Mouse (Mus musculus) CH12.LX (cell line): ENCODE measurements at regions not wholly inside any gene's neighbourhood (a gene's known extent, or its start where the extent isn't known, plus 50 kb on each side); places are given as distances from the start of the nearest gene placed in this dataset.

Experiments
- DNase-seq: peaks from one replicate; pipeline ENCODE4 v3.0.0-alpha.2; 2013; ENCODE audit errors: extremely low read depth
- H3K27ac ChIP-seq: 2 replicates; pipeline ENCODE4 v1.5.1; 2012; ENCODE audit warnings: low read depth, mild to moderate bottlenecking, control low read depth, moderate library complexity; ENCODE audit not compliant: insufficient read depth
- H3K27me3 ChIP-seq: replicated peaks from 2 replicates; pipeline ENCODE3; 2012; ENCODE audit warnings: inconsistent platforms
- H3K36me3 ChIP-seq, 2 experiments: replicated peaks in 1 of 2; 2 replicates each; pipeline versions ENCODE3 to v1.6.1; 2012; ENCODE audit warnings: inconsistent platforms in 1 of 2, low read length in 1 of 2, mild to moderate bottlenecking in 1 of 2, mixed read lengths in 1 of 2, moderate library complexity in 1 of 2; ENCODE audit not compliant: control insufficient read depth in 1 of 2, insufficient read depth in 1 of 2
- H3K4me1 ChIP-seq, 2 experiments: 2 replicates each; pipeline ENCODE4 v1.6.1; 2012; ENCODE audit warnings: inconsistent platforms in 1 of 2, moderate library complexity in 1 of 2; ENCODE audit not compliant: insufficient read depth in 2 of 2, control insufficient read depth in 1 of 2
- H3K4me2 ChIP-seq: 2 replicates; pipeline ENCODE4 v1.6.1; 2012; ENCODE audit warnings: low read depth, mild to moderate bottlenecking, control low read depth; ENCODE audit not compliant: poor library complexity, insufficient read depth, severe bottlenecking
- H3K4me3 ChIP-seq, 3 experiments: fragments of 150-350 bp in 1 of 3; sonication (generic) in 1 of 3; replicated peaks in 1 of 3; 2 replicates each; pipeline versions ENCODE3 to v1.5.1; 2011 to 2012; ENCODE audit warnings: low read depth in 2 of 3, low read length in 2 of 3, mild to moderate bottlenecking in 2 of 3, moderate library complexity in 2 of 3, control low read depth in 1 of 3, improper control_type of control experiment in 1 of 3, inconsistent platforms in 1 of 3, mixed read lengths in 1 of 3; ENCODE audit not compliant: poor library complexity in 1 of 3
- H3K79me2 ChIP-seq: replicated peaks from 2 replicates; pipeline ENCODE4 v1.6.1; 2012; ENCODE audit warnings: mild to moderate bottlenecking, moderate library complexity; ENCODE audit not compliant: control insufficient read depth, poor library complexity, insufficient read depth, severe bottlenecking; ENCODE audit errors: extremely low read depth
- H3K9ac ChIP-seq: 2 replicates; pipeline ENCODE4 v1.6.1; 2012; ENCODE audit warnings: low read depth, mild to moderate bottlenecking, control low read depth, moderate library complexity; ENCODE audit not compliant: insufficient read depth
- H3K9me3 ChIP-seq: replicated peaks from 2 replicates; pipeline ENCODE3; 2012; ENCODE audit warnings: low read length, inconsistent platforms, mixed read lengths
- CTCF ChIP-seq, 2 experiments: IDR thresholded peaks in 1 of 2; conservative IDR thresholded peaks in 1 of 2; 2 replicates each; pipeline ENCODE4 v1.5.1; 2011 to 2012; ENCODE audit warnings: low read depth in 2 of 2, low read length in 2 of 2, improper control_type of control experiment in 1 of 2, inconsistent platforms in 1 of 2, mild to moderate bottlenecking in 1 of 2, moderate library complexity in 1 of 2
- E2F4 ChIP-seq: IDR thresholded peaks from 2 replicates; pipeline ENCODE4 v1.6.1; 2011; ENCODE audit warnings: low read depth, low read length, improper control_type of control experiment; ENCODE audit not compliant: insufficient replicate concordance
- ETS1 ChIP-seq: conservative IDR thresholded peaks from 2 replicates; pipeline ENCODE4 v1.6.1; 2012; ENCODE audit warnings: low read depth, mild to moderate bottlenecking, inconsistent platforms, low read length, improper control_type of control experiment, moderate library complexity
- GABPA ChIP-seq: IDR thresholded peaks from 2 replicates; pipeline ENCODE4 v1.6.1; 2012; ENCODE audit warnings: low read depth, low read length, improper control_type of control experiment, inconsistent platforms; ENCODE audit not compliant: insufficient replicate concordance
- IRF4 ChIP-seq: IDR thresholded peaks from 2 replicates; pipeline ENCODE4 v1.6.1; 2014; ENCODE audit warnings: low read depth, mild to moderate bottlenecking, inconsistent platforms, low read length, improper control_type of control experiment
- JUND ChIP-seq: conservative IDR thresholded peaks from 2 replicates; pipeline ENCODE4 v1.6.1; 2011; ENCODE audit warnings: low read depth, low read length, improper control_type of control experiment
- KAT2A ChIP-seq: IDR thresholded peaks from 2 replicates; pipeline ENCODE4 v1.6.1; 2012; ENCODE audit warnings: low read length, improper control_type of control experiment, inconsistent platforms; ENCODE audit not compliant: insufficient replicate concordance
- MAX ChIP-seq: IDR thresholded peaks from 2 replicates; pipeline ENCODE4 v1.6.1; 2011; ENCODE audit warnings: low read length, improper control_type of control experiment
- MEF2A ChIP-seq: IDR thresholded peaks from 2 replicates; pipeline ENCODE4 v1.6.1; 2014; ENCODE audit warnings: low read depth, mild to moderate bottlenecking, inconsistent platforms, low read length, improper control_type of control experiment, borderline replicate concordance
- NRF1 ChIP-seq: IDR thresholded peaks from 2 replicates; pipeline ENCODE4 v1.6.1; 2014; ENCODE audit warnings: low read depth, mild to moderate bottlenecking, inconsistent platforms, low read length, improper control_type of control experiment, moderate library complexity
- PAX5 ChIP-seq: IDR thresholded peaks from 2 replicates; pipeline ENCODE4 v1.6.1; 2012; ENCODE audit warnings: low read length, inconsistent platforms, mixed read lengths
- POLR2A ChIP-seq: IDR thresholded peaks from 2 replicates; pipeline ENCODE4 v1.6.1; 2011; ENCODE audit warnings: low read depth, mild to moderate bottlenecking, improper control_type of control experiment, low read length
- RAD21 ChIP-seq: IDR thresholded peaks from 2 replicates; pipeline ENCODE4 v1.6.1; 2011; ENCODE audit warnings: low read depth, mild to moderate bottlenecking, low read length, improper control_type of control experiment, moderate library complexity
- SMC3 ChIP-seq: IDR thresholded peaks from 2 replicates; pipeline ENCODE4 v1.6.1; 2011; ENCODE audit warnings: low read depth, low read length, improper control_type of control experiment
- UBTF ChIP-seq: IDR thresholded peaks from 2 replicates; pipeline ENCODE4 v1.6.1; 2012; ENCODE audit warnings: low read depth, mild to moderate bottlenecking, inconsistent platforms, low read length, improper control_type of control experiment, moderate library complexity
- USF1 ChIP-seq: IDR thresholded peaks from 2 replicates; pipeline ENCODE4 v1.6.1; 2014; ENCODE audit warnings: low read depth, mild to moderate bottlenecking, inconsistent platforms, low read length, improper control_type of control experiment
- USF2 ChIP-seq: conservative IDR thresholded peaks from 2 replicates; pipeline ENCODE4 v1.6.1; 2011; ENCODE audit warnings: low read depth, low read length, improper control_type of control experiment
- ZC3H11A ChIP-seq: IDR thresholded peaks from 2 replicates; pipeline ENCODE4 v1.6.1; 2012; ENCODE audit warnings: low read depth, mild to moderate bottlenecking, inconsistent platforms, low read length, improper control_type of control experiment
- dilution Hi-C: fragments of 300-500 bp; cut with MboI; formaldehyde crosslinking; loops from 2 replicates; pipeline ENCODE4 v1.14.3; 2020; ENCODE audit warnings: low sequenced_read_pairs; ENCODE audit not compliant: extremely low pct_unique_long_range_greater_than_20kb, extremely low pct_ligation_motif_present
- in situ Hi-C: fragments of 300-500 bp; cut with MboI; formaldehyde crosslinking; loops from 3 replicates; pipeline ENCODE4 v1.14.3; 2019; ENCODE audit warnings: low sequenced_read_pairs, low pct_ligation_motif_present, low pct_unique_long_range_greater_than_20kb, mixed read lengths

DNA sequence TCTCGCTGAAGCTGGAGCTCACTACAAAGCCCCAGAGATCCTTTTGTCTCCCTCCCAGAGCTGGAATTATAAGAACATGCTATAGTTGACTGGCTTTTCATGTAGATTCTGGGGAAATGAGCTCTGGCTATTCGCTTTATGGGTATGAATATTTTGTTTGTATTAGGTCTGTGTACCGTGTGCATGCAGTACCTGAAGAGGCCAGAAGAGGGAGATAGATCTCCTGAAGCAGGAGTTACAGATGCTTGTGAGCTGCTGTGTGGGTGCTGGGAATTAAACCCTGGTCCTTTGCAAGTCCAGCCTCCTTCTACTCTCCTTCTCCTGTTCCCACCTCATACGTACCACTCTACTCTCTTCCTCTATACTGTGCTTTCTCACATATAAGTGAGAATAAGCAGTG is 52.6 kb upstream of the Tmem132c start:
- Histone ChIP-seq H3K9ac (no peak overlapping the region), H3K27me3 (no peaks in the 10 kb centered on the region), H3K36me3 (no peaks in the 10 kb centered on the region), H3K79me2 (no peaks in the 10 kb centered on the region), H3K4me3 (no peak overlapping the region), H3K4me1 (no peaks in the 10 kb centered on the region), H3K4me2 (no peak overlapping the region), H3K9me3 (peaks cover 85% of the 10 kb centered on the region), H3K27ac (no peak overlapping the region)
- no peak for DNase-seq
- in situ Hi-C loops, result no loop called here
- dilution Hi-C loops, result no loop called here
- TF ChIP-seq UBTF, result no peak
- TF ChIP-seq MAX, result no peak
- no peak for TF ChIP-seq ETS1
- TF ChIP-seq POLR2A, result no peak
- no peak for TF ChIP-seq CTCF (conservative IDR thresholded peaks at IDR 0.05 in 1 of 2, IDR thresholded peaks at IDR 0.05 in 1 of 2; ENCODE audit: low read depth in 2 of 2, low read length in 2 of 2)
- TF ChIP-seq E2F4, result no peak
- no peak for TF ChIP-seq NRF1
- TF ChIP-seq USF1, result no peak
- no peak for TF ChIP-seq RAD21
- no peak for TF ChIP-seq KAT2A
- TF ChIP-seq JUND, result no peak
- TF ChIP-seq SMC3, result no peak
- TF ChIP-seq PAX5, result no peak
- no peak for TF ChIP-seq GABPA
- TF ChIP-seq MEF2A, result no peak
- no peak for TF ChIP-seq IRF4
- TF ChIP-seq ZC3H11A, result no peak
- TF ChIP-seq USF2, result no peak
